8 mouse cellular contexts compared by ENCODE assay signal in the genomic region with DNA sequence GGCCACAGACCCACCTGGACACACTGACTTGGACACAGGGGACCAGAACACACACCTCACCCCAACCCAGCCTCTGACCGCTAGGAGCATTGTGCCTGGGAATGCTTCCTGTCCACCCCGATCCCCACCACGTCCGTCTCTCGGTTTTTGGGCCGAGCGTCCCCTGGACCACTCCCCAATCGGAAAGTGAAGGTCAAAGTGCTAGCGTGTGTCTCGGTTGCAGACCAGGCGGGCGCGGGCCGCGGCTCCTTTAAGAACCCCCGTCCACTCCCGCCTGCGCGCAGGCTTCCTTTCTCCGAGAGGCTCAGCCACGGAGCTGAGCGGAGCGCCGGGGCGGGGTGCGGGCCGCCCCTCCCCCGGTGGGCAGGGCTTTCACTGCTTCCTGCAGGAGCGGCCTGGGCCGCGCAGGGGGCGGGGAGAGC. TPM values are rescaled to one million over a fixed set of nuclear protein-coding genes. Genes with fewer than 3 reads are reported as not detected.
A peak's percentile ranks its signal among the peaks of the same experiment; 100 is the strongest.
DNase-seq lines count a peak whose midpoint lies in the region; TF ChIP-seq lines count a peak whose summit lies in the region.

No protein-coding gene starts in this region.

- peaks cover 8% of the 10 kb centered on the region for H3K4me1 ChIP-seq in cortical plate, adult 2 months (ENCODE audit: control insufficient read depth, insufficient read depth, low read length)

- DNase-seq in adrenal gland, adult (ENCODE audit: inconsistent age in 2 of 2, low spot score in 1 of 2): peak; percentile 96 to 97
- peak; percentile 91 for DNase-seq in gastrocnemius, adult 8-10 months (ENCODE audit: low spot score in 2 of 2)
- peak; percentile 94 for DNase-seq in induced T-regulatory cell, adult 2 months (ENCODE audit: low read depth)
- DNase-seq in left cerebral cortex, postnatal 25 days (ENCODE audit: low spot score in 2 of 2): peak; percentile 91 to 96
- peak; percentile 94 for DNase-seq in mesoderm, embryonic 11.5 days (ENCODE audit: low read depth, low spot score)
- peak; percentile 89 for DNase-seq in right cerebral cortex, postnatal 4 days
- peak; percentile 92 for DNase-seq in yolk sac, embryonic 10.5 days (ENCODE audit: low spot score)

- H3K27ac ChIP-seq in cortical plate, adult 2 months (ENCODE audit: insufficient read depth, low read length): peak overlapping the region; percentile 47

- no peak for TF ChIP-seq CTCF in cortical plate, adult 2 months (IDR thresholded peaks at IDR 0.05; ENCODE audit: extremely low read depth, insufficient read depth, low read length)

- H3K4me3 ChIP-seq in cortical plate, adult 2 months (ENCODE audit: insufficient read depth, low read length): peak overlapping the region; percentile 54

- intact Hi-C loops in left cerebral cortex, postnatal 25 days (cut with DNase I): loop anchor here (5.0 kb wide), 1 partner anchor 114 kb away; a partner anchor contains a TSS

- peak; percentile 41; the same call in 1 of the 2 replicates for TF ChIP-seq POLR2A in cortical plate, adult 2 months (IDR thresholded peaks at IDR 0.05; ENCODE audit: extremely low read depth, insufficient read depth, low read length)

RNA-seq across cellular contexts. Expression of a gene that starts 0.4 kb away (rescaled TPM):
- 204 and 230 TPM in 2 replicates for polyA plus RNA-seq in cortical plate, adult 2 months (2012; rRNA removed)
- 10 to 100 TPM; 25.7 to 34.1 (median 29.7) TPM for total RNA-seq in gastrocnemius, adult 8-10 months (2022)
- total RNA-seq in left cerebral cortex, postnatal 25 days (2021): 100 to 1,000 TPM; 247 to 261 TPM

RNA-seq across cellular contexts. Expression of a gene that starts 3.4 kb away (rescaled TPM):
- polyA plus RNA-seq in cortical plate, adult 2 months (2012; rRNA removed): 150 and 151 TPM in 2 replicates
- 10 to 100 TPM in 3 of 4 experiments, 1 to 10 TPM in 1; 9.1 to 13.7 (median 11.7) TPM for total RNA-seq in gastrocnemius, adult 8-10 months (2022)
- total RNA-seq in left cerebral cortex, postnatal 25 days (2021): 100 to 1,000 TPM; 100 to 101 TPM

RNA-seq across cellular contexts. Expression of a gene that starts 22.0 kb away (rescaled TPM):
- polyA plus RNA-seq in cortical plate, adult 2 months (2012; rRNA removed): 0.64 and 0.77 TPM in 2 replicates
- under 1 TPM; 0.10 to 0.92 (median 0.39) TPM for total RNA-seq in gastrocnemius, adult 8-10 months (2022)
- 1 to 10 TPM; 1.6 to 1.7 TPM for total RNA-seq in left cerebral cortex, postnatal 25 days (2021)

RNA-seq across cellular contexts. Expression of a gene that starts 22.9 kb away (rescaled TPM):
- polyA plus RNA-seq in cortical plate, adult 2 months (2012; rRNA removed): 6.8 and 7.2 TPM in 2 replicates
- total RNA-seq in gastrocnemius, adult 8-10 months (2022): 1 to 10 TPM; 3.3 to 6.0 (median 3.8) TPM
- total RNA-seq in left cerebral cortex, postnatal 25 days (2021): 1 to 10 TPM; 3.3 to 4.4 TPM

RNA-seq across cellular contexts. Expression of a gene that starts 26.1 kb away (rescaled TPM):
- not detected in 2 replicates for polyA plus RNA-seq in cortical plate, adult 2 months (2012; rRNA removed)
- not detected for total RNA-seq in gastrocnemius, adult 8-10 months (2022)
- total RNA-seq in left cerebral cortex, postnatal 25 days (2021): not detected

Comparison
In these comparisons a context has a peak if more than half of its experiments do, and no peak if none do; other contexts are left out.
1. Peak in every context shown above with its lines: DNase-seq, H3K4me3 ChIP-seq and H3K27ac ChIP-seq.
2. RNA of a gene that starts 0.4 kb away (total RNA-seq): 247 to 261 TPM in left cerebral cortex, postnatal 25 days; 25.7 to 34.1 TPM in gastrocnemius, adult 8-10 months; every median in the first group is over 4 times any median in the second.
3. RNA of a gene that starts 3.4 kb away (total RNA-seq): 100 to 101 TPM in left cerebral cortex, postnatal 25 days; 9.1 to 13.7 TPM in gastrocnemius, adult 8-10 months; every median in the first group is over 4 times any median in the second.